In the genomic region with DNA sequence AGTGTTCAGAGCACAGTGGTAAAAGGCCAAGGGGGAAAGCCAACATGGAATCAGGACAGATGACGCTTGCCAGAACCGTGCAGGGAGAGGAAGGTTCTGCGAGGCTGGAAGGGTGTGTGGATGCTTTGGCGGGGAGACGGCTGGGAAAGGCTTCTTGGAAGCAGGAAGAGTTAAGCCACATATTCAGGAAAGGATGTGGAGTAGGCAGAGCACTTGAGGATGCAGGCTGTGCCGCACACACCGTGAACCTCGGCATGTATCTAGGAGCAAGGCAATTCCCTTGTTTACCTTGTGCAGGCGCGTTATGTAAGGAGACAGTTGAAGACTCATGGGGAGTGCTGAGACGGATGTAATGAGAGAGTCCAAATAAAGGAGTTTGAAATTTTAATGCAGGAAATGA, we compare ENCODE assay signal across 12 mouse cellular contexts. TPM values are rescaled to one million over a fixed set of nuclear protein-coding genes. Genes with fewer than 3 reads are reported as not detected.
A peak's percentile ranks its signal among the peaks of the same experiment; 100 is the strongest.
DNase-seq lines count a peak whose midpoint lies in the region; ATAC-seq lines count a peak whose summit lies in the region.
"Had no signal": no experiment of that assay in that cellular context is flagged by ENCODE, and none has a peak within 500 bp of the region (broad histone marks: within the 10 kb centered on the region; RNA-seq: fewer than 3 reads in every experiment).

No protein-coding gene starts in this region.

- no peak overlapping the region for H3K9ac ChIP-seq in forebrain, embryonic 15.5 days (replicated peaks)
- no peak overlapping the region for H3K9ac ChIP-seq in forebrain, embryonic 13.5 days

- 73% methylated on average over 11 of the region's 11 CpGs for WGBS in forebrain, embryonic 15.5 days
- 74% methylated on average over 11 of the region's 11 CpGs for WGBS in forebrain, embryonic 13.5 days

- H3K27ac ChIP-seq in forebrain, embryonic 15.5 days (replicated peaks): peak overlapping the region; percentile 51
- no peak overlapping the region for H3K27ac ChIP-seq in forebrain, embryonic 13.5 days

- no peaks in the 10 kb centered on the region for H3K27me3 ChIP-seq in forebrain, embryonic 15.5 days
- H3K27me3 ChIP-seq in forebrain, embryonic 13.5 days: no peaks in the 10 kb centered on the region

- H3K36me3 ChIP-seq in forebrain, embryonic 15.5 days: 0 out of 2 replicates have a peak, but pooled peaks cover 11% of the 10 kb centered on the region
- H3K36me3 ChIP-seq in forebrain, embryonic 13.5 days (ENCODE audit: poor library complexity, severe bottlenecking): peaks cover 9% of the 10 kb centered on the region; the same call in 1 of the 2 replicates

- H3K9me3 ChIP-seq in forebrain, embryonic 15.5 days: no peaks in the 10 kb centered on the region
- no peaks in the 10 kb centered on the region for H3K9me3 ChIP-seq in forebrain, embryonic 13.5 days (replicated peaks)

- H3K4me1 ChIP-seq in forebrain, embryonic 15.5 days: peaks cover 29% of the 10 kb centered on the region
- peaks cover 21% of the 10 kb centered on the region for H3K4me1 ChIP-seq in forebrain, embryonic 13.5 days

- H3K4me2 ChIP-seq in forebrain, embryonic 15.5 days (replicated peaks): no peak overlapping the region
- no peak overlapping the region for H3K4me2 ChIP-seq in forebrain, embryonic 13.5 days

- intact Hi-C loops in left cerebral cortex, postnatal 25 days (cut with DNase I): no loop called here
- intact Hi-C loops in heart, postnatal 14 days (cut with DNase I): no loop called here

- H3K4me3 ChIP-seq in forebrain, embryonic 15.5 days: no peak overlapping the region
- no peak overlapping the region for H3K4me3 ChIP-seq in forebrain, embryonic 13.5 days

- peak; percentile 46 to 64 for DNase-seq in left cerebral cortex, postnatal 25 days (ENCODE audit: low spot score in 2 of 2)
- no peak for DNase-seq in left cerebral cortex, adult 11 months (ENCODE audit: low spot score)
- peak; percentile 69 to 75 for DNase-seq in cerebellum, postnatal 10 days
- DNase-seq in heart, postnatal 14 days: peak; percentile 18 to 37
- no peak for DNase-seq in spleen, postnatal 36 days (ENCODE audit: low spot score in 2 of 2)
- no peak for DNase-seq in frontal cortex, postnatal 10 days (ENCODE audit: low spot score in 2 of 2)
- DNase-seq: lung, adult 18-20 months; right cerebral cortex, postnatal 14 days; thymus, adult 2 months had no signal

- no peak; the same call in 1 of the 2 replicates for ATAC-seq in forebrain, embryonic 15.5 days (replicated peaks)
- no peak for ATAC-seq in forebrain, embryonic 13.5 days
- ATAC-seq: inflammation-experienced regulatory T-cells, adult 6 months had no signal

RNA-seq across cellular contexts. Expression of a gene that starts 57.2 kb away (rescaled TPM):
- 44.5 and 44.6 TPM in 2 replicates for polyA plus RNA-seq in forebrain, embryonic 15.5 days (2015; fragmentation: Nextera tagmentation; extraction: Ambion mirVana)
- 38.5 and 46.0 TPM in 2 replicates for polyA plus RNA-seq in forebrain, embryonic 13.5 days (2015; fragmentation: Nextera tagmentation; extraction: Ambion mirVana)
- total RNA-seq in left cerebral cortex, postnatal 25 days (2021): 10 to 100 TPM; 33.7 to 40.0 TPM
- total RNA-seq in heart, postnatal 14 days (2021): 10 to 100 TPM; 18.8 to 19.5 TPM

Comparison
In these comparisons a context has a peak if more than half of its experiments do, and no peak if none do; other contexts are left out.
1. DNase-seq: peak in left cerebral cortex, postnatal 25 days (2 of 2), cerebellum, postnatal 10 days (2 of 2) and heart, postnatal 14 days (2 of 2); none in left cerebral cortex, adult 11 months (single experiment), spleen, postnatal 36 days (0 of 2) and frontal cortex, postnatal 10 days (0 of 2).